Mouse (Mus musculus) heart, postnatal 0 days (tissue): ENCODE results near the gene Rgs16. TPM values are rescaled to one million over a fixed set of nuclear protein-coding genes. Genes with fewer than 3 reads are reported as not detected.

Experiments
- ATAC-seq: fragments of 200-750 bp; cut with Nextera tagmentation; 2 replicates; pipeline ENCODE4 v1.8.0; 2017; ENCODE audit warnings: low read depth, moderate number of reproducible peaks, moderate library complexity; ENCODE audit not compliant: insufficient read depth
- DNase-seq: peaks from one replicate; pipeline ENCODE4 v3.0.0-alpha.2; 2016; ENCODE audit warnings: low spot score
- H3K27ac ChIP-seq: fragments of 300-500 bp; sonication (generic); 2 replicates; pipeline ENCODE4 v1.5.1; 2014; ENCODE audit warnings: low read depth, mild to moderate bottlenecking
- H3K27me3 ChIP-seq: fragments of 300-500 bp; sonication (generic); 2 replicates; pipeline ENCODE4 v1.6.1; 2014; ENCODE audit warnings: low read length, mixed read lengths; ENCODE audit not compliant: control insufficient read depth, insufficient read depth
- H3K36me3 ChIP-seq: fragments of 300-500 bp; sonication (generic); replicated peaks from 2 replicates; pipeline ENCODE4 v1.6.1; 2014; ENCODE audit warnings: low read length, mixed read lengths; ENCODE audit not compliant: control insufficient read depth, insufficient read depth
- H3K4me1 ChIP-seq: fragments of 300-500 bp; sonication (generic); 2 replicates; pipeline ENCODE4 v1.6.1; 2014; ENCODE audit warnings: antibody characterized with exemption; ENCODE audit not compliant: control insufficient read depth, insufficient read depth
- H3K4me2 ChIP-seq: fragments of 300-500 bp; sonication (generic); 2 replicates; pipeline ENCODE4 v1.6.1; 2014; ENCODE audit warnings: low read depth, mild to moderate bottlenecking, low read length, moderate library complexity
- H3K4me3 ChIP-seq: fragments of 300-500 bp; sonication (generic); 2 replicates; pipeline ENCODE4 v1.5.1; 2014; ENCODE audit warnings: low read depth, low read length
- H3K9ac ChIP-seq: fragments of 300-500 bp; sonication (generic); replicated peaks from 2 replicates; pipeline ENCODE4 v1.6.1; 2014; ENCODE audit warnings: low read depth, low read length, mixed read lengths
- H3K9me3 ChIP-seq: fragments of 300-500 bp; sonication (generic); replicated peaks from 2 replicates; pipeline ENCODE4 v1.6.1; 2016; ENCODE audit warnings: low read length; ENCODE audit not compliant: control insufficient read depth
- CTCF ChIP-seq: IDR thresholded peaks from 2 replicates; pipeline ENCODE4 v1.5.1; 2016; ENCODE audit warnings: antibody characterized with exemption, control low read depth, low read depth
- EP300 ChIP-seq: IDR thresholded peaks from 2 replicates; pipeline ENCODE4 v1.6.1; 2016; ENCODE audit warnings: antibody characterized with exemption, low read depth
- WGBS: fragments of 180-500 bp; shearing (Covaris S2); extraction: QIAGEN DNeasy Blood & Tissue Kit; methylation state at CpG from one replicate; pipeline ENCODE4 v1.1.7; 2014; 5-methylcytosine and 5-hydroxymethylcytosine counted together
- polyA plus RNA-seq: library from polyadenylated mRNA; unstranded; fragments of >200 nt; fragmentation: Nextera tagmentation; extraction: Ambion mirVana; gene quantifications from 2 replicates; pipeline ENCODE4 v1.2.1, GENCODE M21; 2015
- total RNA-seq: library from RNA; depleted of rRNA; stranded (reverse); fragments of >200 nt; gene quantifications from 2 replicates; pipeline ENCODE4 v1.2.3, GENCODE M21; 2014; ENCODE audit warnings: low replicate concordance

Gene Rgs16
- total and polyA plus RNA-seq, 2 experiments from 2014 or later = 1.8 to 2.2 TPM

DNA sequence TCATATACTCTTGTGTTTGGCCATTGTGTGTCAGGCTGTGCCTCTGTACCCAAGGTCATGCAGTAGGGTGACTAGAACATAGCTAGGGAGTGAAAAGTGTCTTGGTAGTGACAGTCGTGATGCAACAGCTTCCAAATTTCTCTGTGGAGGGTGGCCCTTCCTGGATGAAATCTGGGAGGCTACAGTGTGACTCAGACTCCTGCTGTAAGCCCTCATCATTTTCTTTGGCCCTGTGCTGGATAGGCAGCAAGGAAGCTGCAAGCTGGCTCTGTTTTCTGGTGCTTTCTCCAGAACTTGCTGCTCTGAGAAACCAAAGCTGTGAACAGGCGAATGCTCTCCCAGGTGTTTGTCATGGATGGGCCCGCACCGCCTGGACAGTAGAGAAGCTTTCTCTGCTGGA, 43.6 kb upstream of the Rgs16 start:
- H3K4me1 ChIP-seq = no peaks in the 10 kb centered on the region
- H3K9me3 ChIP-seq = no peaks in the 10 kb centered on the region
- H3K4me2 ChIP-seq = no peak overlapping the region
- H3K27ac ChIP-seq = no peak overlapping the region
- H3K4me3 ChIP-seq = no peak overlapping the region
- 78% methylated on average over 4 of the region's 4 CpGs for WGBS
- no peaks in the 10 kb centered on the region for H3K36me3 ChIP-seq
- ATAC-seq (no peak), DNase-seq (no peak)
- H3K9ac ChIP-seq = no peak overlapping the region
- TF ChIP-seq EP300 (no peak), CTCF (no peak)
- no peaks in the 10 kb centered on the region for H3K27me3 ChIP-seq

GRCm38 (mm10) chr1:153697581-153698251, 42.4 kb upstream of the Rgs16 start:
- H3K27me3 ChIP-seq = no peaks in the 10 kb centered on the region
- no peak for DNase-seq
- H3K4me1 ChIP-seq = no peaks in the 10 kb centered on the region
- no peak overlapping the region for H3K4me2 ChIP-seq
- TF ChIP-seq EP300 = no peak
- TF ChIP-seq CTCF = no peak
- no peak overlapping the region for H3K27ac ChIP-seq
- WGBS = 75% methylated on average over 16 of the region's 16 CpGs
- no peak for ATAC-seq
- no peak overlapping the region for H3K4me3 ChIP-seq
- no peaks in the 10 kb centered on the region for H3K36me3 ChIP-seq
- H3K9ac ChIP-seq = no peak overlapping the region
- no peaks in the 10 kb centered on the region for H3K9me3 ChIP-seq

DNA sequence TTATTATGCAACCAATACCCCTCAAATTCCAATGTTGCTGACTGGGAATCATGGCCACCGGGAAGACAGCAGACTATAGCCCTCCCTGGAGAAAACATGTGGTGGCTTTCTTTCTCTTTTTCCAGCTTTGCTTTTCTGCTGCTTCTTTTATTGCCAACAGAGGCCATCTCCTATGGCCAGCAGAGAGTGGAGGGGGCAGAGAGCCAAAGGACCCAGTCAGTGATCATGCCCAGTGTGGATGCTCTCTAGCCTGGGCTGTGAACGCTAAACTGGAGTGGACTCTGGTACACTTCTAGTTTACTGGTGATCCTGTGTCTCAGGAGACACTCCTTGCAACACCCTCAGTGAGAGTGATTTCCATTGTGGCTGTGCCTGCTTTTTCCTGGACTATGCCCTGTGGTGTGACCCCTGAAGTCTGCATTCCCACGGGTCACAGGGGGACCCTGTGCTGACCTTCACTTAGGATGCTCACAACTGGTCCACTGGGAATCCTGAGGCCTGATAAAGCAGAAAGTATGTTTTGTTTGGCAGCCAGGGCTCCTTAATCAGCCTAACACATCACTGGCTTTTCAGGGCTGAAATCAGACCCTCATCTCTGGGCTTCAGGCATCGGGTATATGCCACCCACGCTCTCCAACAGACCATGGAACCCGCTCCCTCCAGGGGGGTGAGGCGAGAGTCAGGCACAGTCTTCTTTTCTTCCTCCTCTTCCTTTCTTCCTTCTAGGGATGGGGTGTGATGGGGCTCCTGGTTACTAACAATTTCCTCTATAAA, 41.7 kb upstream of the Rgs16 start:
- no peak overlapping the region for H3K4me2 ChIP-seq
- WGBS = 56% methylated on average over 7 of the region's 7 CpGs
- TF ChIP-seq CTCF (no peak), EP300 (no peak)
- no peaks in the 10 kb centered on the region for H3K27me3 ChIP-seq
- H3K27ac ChIP-seq = no peak overlapping the region
- H3K9ac ChIP-seq = no peak overlapping the region
- H3K4me1 ChIP-seq = peaks cover 4% of the 10 kb centered on the region; the same call in 1 of the 2 replicates
- no peaks in the 10 kb centered on the region for H3K36me3 ChIP-seq
- no peak overlapping the region for H3K4me3 ChIP-seq
- ATAC-seq = no peak
- no peaks in the 10 kb centered on the region for H3K9me3 ChIP-seq
- no peak for DNase-seq

DNA sequence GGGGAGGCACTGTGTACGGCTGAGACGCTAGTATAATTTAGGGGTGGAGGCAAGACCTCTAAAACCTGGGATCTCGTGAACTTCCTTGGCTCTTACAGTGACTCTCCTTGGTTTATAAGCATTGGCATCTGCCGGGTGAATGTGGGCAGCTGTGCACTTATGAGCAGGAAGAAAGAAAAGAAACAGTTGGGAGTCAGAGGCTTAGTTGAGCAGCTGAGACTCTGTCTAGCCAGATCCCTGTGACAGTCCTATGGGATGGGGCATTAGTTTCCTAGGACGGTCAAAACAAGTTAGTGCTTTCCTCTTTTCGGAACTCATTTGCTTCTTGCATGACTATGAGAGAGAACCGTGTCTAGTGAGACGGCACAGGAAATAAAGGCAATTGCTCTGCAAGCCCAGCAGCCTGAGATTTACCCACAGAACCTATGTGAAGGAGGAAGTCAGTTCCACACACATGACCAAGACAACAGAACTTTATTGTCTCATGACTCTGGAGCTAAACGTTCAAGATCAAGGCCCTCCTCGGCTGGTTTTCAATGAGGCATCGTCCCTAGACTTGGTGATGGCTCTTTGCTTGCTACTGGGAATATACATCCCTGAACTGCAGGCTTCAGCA, 39.6 kb upstream of the Rgs16 start:
- Histone ChIP-seq H3K9me3 (no peaks in the 10 kb centered on the region), H3K36me3 (no peaks in the 10 kb centered on the region), H3K27me3 (no peaks in the 10 kb centered on the region), H3K4me2 (no peak overlapping the region), H3K9ac (no peak overlapping the region), H3K4me1 (peaks cover 12% of the 10 kb centered on the region), H3K27ac (no peak overlapping the region), H3K4me3 (no peak overlapping the region)
- 84% methylated on average over 11 of the region's 11 CpGs for WGBS
- DNase-seq (no peak), ATAC-seq (no peak)
- TF ChIP-seq CTCF (no peak), EP300 (no peak)

DNA sequence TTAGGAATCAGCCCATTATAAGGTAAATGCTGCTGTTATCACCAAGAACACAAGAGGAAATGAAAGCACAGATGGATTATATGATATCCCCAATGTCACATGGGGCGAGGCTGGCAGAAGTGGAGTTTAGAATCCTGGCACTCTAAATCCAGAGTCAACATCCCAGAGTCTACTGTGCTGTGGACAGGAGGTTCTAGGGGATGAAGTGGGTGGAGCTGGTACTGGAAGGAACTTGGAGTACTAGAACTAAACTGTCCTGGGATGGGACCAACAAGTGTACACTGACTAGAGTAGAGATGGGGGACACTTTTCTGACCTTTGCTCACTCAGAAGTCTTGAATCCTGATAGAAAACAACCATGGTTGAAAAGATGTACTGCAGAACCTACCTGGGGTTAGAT, 38.7 kb upstream of the Rgs16 start:
- ATAC-seq = no peak
- no peak for TF ChIP-seq CTCF
- TF ChIP-seq EP300 = no peak
- no peak overlapping the region for H3K4me3 ChIP-seq
- H3K4me1 ChIP-seq = peaks cover 12% of the 10 kb centered on the region
- no peak for DNase-seq
- H3K27me3 ChIP-seq = no peaks in the 10 kb centered on the region
- no peaks in the 10 kb centered on the region for H3K36me3 ChIP-seq
- no peak overlapping the region for H3K4me2 ChIP-seq
- no peaks in the 10 kb centered on the region for H3K9me3 ChIP-seq
- 87% methylated on average over 1 of the region's 1 CpGs for WGBS
- H3K9ac ChIP-seq = no peak overlapping the region
- H3K27ac ChIP-seq = no peak overlapping the region
